Mouse (Mus musculus) limb, embryonic 12.5 days (tissue): Measurements from ENCODE around the gene Ppfia2. TPM values are rescaled to one million over a fixed set of nuclear protein-coding genes. Genes with fewer than 3 reads are reported as not detected.

Experiments
- ATAC-seq: fragments of 200-750 bp; cut with Nextera tagmentation; 2 replicates; pipeline ENCODE4 v1.8.0; 2017; ENCODE audit warnings: low read depth, moderate TSS enrichment; ENCODE audit not compliant: insufficient number of reproducible peaks, insufficient read depth, low FRiP score, low TSS enrichment
- H3K27ac ChIP-seq: fragments of 300-500 bp; sonication (generic); 2 replicates; pipeline ENCODE4 v1.5.1; 2016; ENCODE audit warnings: mild to moderate bottlenecking, moderate library complexity
- H3K27me3 ChIP-seq: fragments of 300-500 bp; sonication (generic); 2 replicates; pipeline ENCODE4 v1.6.1; 2016; ENCODE audit warnings: mild to moderate bottlenecking, moderate library complexity
- H3K36me3 ChIP-seq: fragments of 300-500 bp; sonication (generic); 2 replicates; pipeline ENCODE4 v1.6.1; 2016; ENCODE audit warnings: mild to moderate bottlenecking, moderate library complexity
- H3K4me1 ChIP-seq: fragments of 300-500 bp; sonication (generic); replicated peaks from 2 replicates; pipeline ENCODE4 v1.6.1; 2016
- H3K4me2 ChIP-seq: fragments of 300-500 bp; sonication (generic); 2 replicates; pipeline ENCODE4 v1.6.1; 2016; ENCODE audit warnings: mild to moderate bottlenecking, moderate library complexity
- H3K4me3 ChIP-seq: fragments of 300-500 bp; sonication (generic); replicated peaks from 2 replicates; pipeline ENCODE4 v1.5.1; 2016; ENCODE audit warnings: mild to moderate bottlenecking
- H3K9ac ChIP-seq: fragments of 300-500 bp; sonication (generic); replicated peaks from 2 replicates; pipeline ENCODE4 v1.6.1; 2016; ENCODE audit warnings: mild to moderate bottlenecking, moderate library complexity
- H3K9me3 ChIP-seq: fragments of 300-500 bp; sonication (generic); 2 replicates; pipeline ENCODE4 v1.6.1; 2016; ENCODE audit warnings: mild to moderate bottlenecking, moderate library complexity
- WGBS: fragments of 180-500 bp; shearing (Covaris S2); methylation state at CpG from one replicate; pipeline ENCODE4 v1.1.7; 2016; 5-methylcytosine and 5-hydroxymethylcytosine counted together
- polyA plus RNA-seq: library from polyadenylated mRNA; unstranded; fragments of >200 nt; fragmentation: Nextera tagmentation; extraction: Ambion mirVana; gene quantifications from 2 replicates; pipeline ENCODE4 v1.2.1, GENCODE M21; 2016

The Ppfia2 gene
- polyA plus RNA-seq, 1 experiment from 2014 or later, result 0.24 TPM

DNA sequence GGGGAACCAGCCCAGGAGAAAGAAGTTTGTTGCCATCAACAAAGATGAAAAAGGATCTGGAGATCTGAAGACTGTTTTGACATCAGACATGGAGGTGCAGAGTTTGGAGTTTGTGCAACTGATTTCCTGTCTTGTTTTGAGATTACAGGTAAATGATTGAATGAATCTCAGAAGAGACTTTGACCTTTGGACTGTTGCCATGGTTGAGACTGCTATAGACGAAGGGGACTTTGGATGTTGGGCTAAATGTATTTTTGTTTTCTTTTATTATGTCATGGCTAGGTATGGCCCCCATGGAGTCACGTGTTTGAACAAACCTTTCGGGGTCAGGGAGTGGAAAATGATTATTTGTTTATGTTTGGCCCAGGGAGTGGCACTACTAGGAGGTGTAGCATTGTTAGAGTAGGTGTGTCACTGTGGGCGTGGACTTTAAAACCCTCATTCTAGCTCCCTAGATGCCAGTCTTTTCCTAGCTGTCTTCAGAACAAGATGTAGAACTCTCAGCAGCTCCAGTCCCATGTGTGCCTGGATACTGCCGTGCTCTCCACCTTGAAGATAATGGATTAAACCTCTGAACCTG lies 133.3 kb downstream of the Ppfia2 start:
- H3K4me3 ChIP-seq, result no peak overlapping the region
- no peak overlapping the region for H3K4me2 ChIP-seq
- H3K36me3 ChIP-seq, result no peaks in the 10 kb centered on the region
- no peak for ATAC-seq
- H3K4me1 ChIP-seq, result no peaks in the 10 kb centered on the region
- H3K9me3 ChIP-seq, result no peaks in the 10 kb centered on the region
- no peaks in the 10 kb centered on the region for H3K27me3 ChIP-seq
- no peak overlapping the region for H3K27ac ChIP-seq
- WGBS, result 74% methylated on average over 5 of the region's 5 CpGs
- no peak overlapping the region for H3K9ac ChIP-seq

DNA sequence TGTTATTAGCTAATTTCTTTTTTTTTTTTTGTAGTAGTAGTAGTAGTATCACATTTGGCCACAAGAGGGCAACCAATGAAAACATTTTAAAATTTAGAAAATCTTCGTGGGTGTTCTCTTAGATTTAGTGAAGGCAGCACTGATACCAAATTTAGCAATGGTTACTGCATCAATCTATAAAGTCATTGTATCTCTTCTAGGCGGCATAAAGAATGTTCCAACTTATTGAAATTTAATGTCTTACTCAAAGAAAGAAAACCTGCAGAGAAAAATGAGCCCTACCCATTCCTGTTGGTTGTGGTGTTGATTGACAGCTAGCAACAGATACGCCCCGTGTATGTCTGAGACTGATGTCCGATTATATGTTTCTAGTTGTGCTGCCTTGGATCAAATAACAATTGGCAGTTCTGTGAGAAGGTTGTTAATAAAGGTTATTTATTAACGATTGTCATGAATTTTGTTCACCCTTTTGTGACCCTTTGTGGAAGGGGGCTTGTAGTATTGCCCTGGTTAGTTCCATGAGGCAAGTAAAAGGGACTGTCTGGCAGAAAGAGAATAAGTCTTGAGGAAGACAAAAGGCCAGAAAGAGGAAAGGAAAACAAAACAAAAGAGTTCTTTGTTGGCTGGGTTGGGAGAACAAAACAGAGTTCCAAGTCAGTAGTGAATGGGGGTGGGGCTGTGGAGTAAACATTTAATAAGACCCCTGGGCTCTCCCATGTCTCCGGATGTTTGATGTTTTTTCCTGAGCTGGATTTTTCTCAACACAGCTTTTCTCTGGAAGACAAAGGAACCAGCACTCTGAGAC lies 139.2 kb downstream of the Ppfia2 start:
- no peaks in the 10 kb centered on the region for H3K27me3 ChIP-seq
- H3K36me3 ChIP-seq, result no peaks in the 10 kb centered on the region
- H3K9me3 ChIP-seq, result no peaks in the 10 kb centered on the region
- no peak overlapping the region for H3K4me3 ChIP-seq
- H3K9ac ChIP-seq, result no peak overlapping the region
- H3K4me1 ChIP-seq, result peaks cover 3% of the 10 kb centered on the region; the same call in 1 of the 2 replicates
- 0 out of 2 replicates have a peak overlapping the region, but pooled peaks have one; percentile 29 for H3K27ac ChIP-seq
- peak overlapping the region; percentile 24 for H3K4me2 ChIP-seq
- ATAC-seq, result no peak
- 29% methylated on average over 7 of the region's 7 CpGs for WGBS

DNA sequence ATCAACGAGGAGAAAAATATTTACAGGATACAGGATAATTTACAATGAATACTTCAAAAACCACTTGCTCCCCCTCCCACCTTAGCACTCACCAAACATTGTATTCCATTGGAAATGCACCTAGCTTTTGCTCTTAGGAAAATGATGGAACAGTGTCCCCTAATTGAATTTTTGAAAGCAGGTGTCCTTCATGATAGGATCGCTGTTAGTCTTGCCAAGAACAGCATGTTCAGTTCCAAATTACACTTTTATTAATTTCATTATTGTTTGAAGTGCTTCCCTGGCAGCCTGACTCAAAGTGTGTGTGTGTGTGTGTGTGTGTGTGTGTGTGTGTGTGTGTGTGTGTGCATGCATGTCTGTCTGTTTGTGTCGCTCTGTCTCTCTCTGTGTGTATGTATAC lies 140.1 kb downstream of the Ppfia2 start:
- no peak for ATAC-seq
- no peaks in the 10 kb centered on the region for H3K27me3 ChIP-seq
- 78% methylated on average over 3 of the region's 3 CpGs for WGBS
- no peaks in the 10 kb centered on the region for H3K36me3 ChIP-seq
- no peak overlapping the region for H3K4me2 ChIP-seq
- peaks cover 3% of the 10 kb centered on the region; the same call in 1 of the 2 replicates for H3K4me1 ChIP-seq
- no peaks in the 10 kb centered on the region for H3K9me3 ChIP-seq
- H3K4me3 ChIP-seq, result no peak overlapping the region
- no peak overlapping the region for H3K9ac ChIP-seq
- no peak overlapping the region for H3K27ac ChIP-seq

DNA sequence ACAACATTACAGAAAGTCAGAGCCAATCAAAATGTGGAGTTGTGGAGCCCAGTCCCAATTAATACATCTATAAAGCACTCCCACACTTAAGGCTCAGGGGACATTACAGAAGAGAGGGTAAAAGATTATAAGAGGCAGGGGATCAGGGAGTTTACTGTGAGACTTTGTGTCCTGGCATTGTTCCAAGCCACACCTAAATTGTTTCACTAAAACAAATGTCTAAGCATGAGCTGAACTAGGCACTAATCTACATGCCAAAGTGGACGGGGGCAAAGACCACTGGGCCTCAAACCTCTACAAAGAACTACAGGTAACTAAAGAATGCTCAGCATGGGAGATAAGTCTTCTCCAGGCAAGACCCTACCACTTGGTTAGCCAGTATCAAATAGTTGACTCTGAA lies 148.1 kb downstream of the Ppfia2 start:
- no peaks in the 10 kb centered on the region for H3K27me3 ChIP-seq
- no peaks in the 10 kb centered on the region for H3K4me1 ChIP-seq
- no peak overlapping the region for H3K9ac ChIP-seq
- ATAC-seq, result no peak
- no peak overlapping the region for H3K27ac ChIP-seq
- no peak overlapping the region for H3K4me3 ChIP-seq
- no peaks in the 10 kb centered on the region for H3K36me3 ChIP-seq
- WGBS, result 62% methylated on average over 1 of the region's 1 CpGs
- H3K9me3 ChIP-seq, result no peaks in the 10 kb centered on the region
- no peak overlapping the region for H3K4me2 ChIP-seq

DNA sequence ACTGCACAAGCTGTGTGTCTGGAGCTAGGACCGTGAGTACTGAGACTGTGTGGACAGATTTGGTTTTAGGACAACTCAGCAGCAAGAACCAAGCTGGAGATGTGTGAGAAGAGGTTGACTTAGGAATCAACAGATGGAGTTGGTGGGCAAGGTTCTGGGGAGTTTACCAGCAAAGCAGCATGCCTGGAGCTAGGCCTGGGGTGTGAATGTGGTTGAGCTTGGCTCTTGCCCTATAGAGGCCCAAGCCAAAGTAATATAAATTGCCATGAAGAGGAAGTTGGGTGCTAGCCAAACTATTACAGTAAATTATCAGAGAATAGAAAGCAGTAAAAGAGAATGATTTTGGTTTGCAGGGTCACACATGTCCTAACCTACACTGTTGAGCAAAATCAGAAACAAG lies 150.8 kb downstream of the Ppfia2 start:
- 93% methylated on average over 1 of the region's 1 CpGs for WGBS
- ATAC-seq, result no peak
- Histone ChIP-seq H3K9me3 (no peaks in the 10 kb centered on the region), H3K27me3 (no peaks in the 10 kb centered on the region), H3K4me2 (no peak overlapping the region), H3K9ac (no peak overlapping the region), H3K4me1 (no peaks in the 10 kb centered on the region), H3K36me3 (no peaks in the 10 kb centered on the region), H3K4me3 (no peak overlapping the region), H3K27ac (no peak overlapping the region)

DNA sequence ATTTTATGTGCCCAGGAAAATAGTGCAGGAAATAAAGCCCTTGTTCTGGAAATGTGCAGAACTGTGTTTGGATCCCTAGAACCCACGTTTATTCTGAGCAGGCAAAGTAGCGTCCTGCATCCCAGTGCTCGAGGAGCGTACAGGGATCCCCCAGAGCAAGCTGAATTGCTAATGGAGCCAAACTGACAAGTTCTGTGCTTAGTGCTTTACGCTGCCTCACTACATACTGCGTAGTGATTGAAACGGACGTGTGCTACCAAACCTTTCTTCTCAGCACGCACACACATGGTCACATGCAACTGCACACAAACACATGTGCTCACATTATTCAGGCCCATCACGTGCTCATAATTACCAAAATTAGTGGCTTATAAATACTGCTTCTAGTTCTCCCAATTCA lies 153.2 kb downstream of the Ppfia2 start:
- Histone ChIP-seq H3K4me1 (no peaks in the 10 kb centered on the region), H3K9me3 (no peaks in the 10 kb centered on the region), H3K9ac (no peak overlapping the region), H3K36me3 (no peaks in the 10 kb centered on the region), H3K27ac (no peak overlapping the region), H3K4me3 (no peak overlapping the region), H3K27me3 (no peaks in the 10 kb centered on the region), H3K4me2 (no peak overlapping the region)
- ATAC-seq, result no peak
- 85% methylated on average over 10 of the region's 10 CpGs for WGBS

DNA sequence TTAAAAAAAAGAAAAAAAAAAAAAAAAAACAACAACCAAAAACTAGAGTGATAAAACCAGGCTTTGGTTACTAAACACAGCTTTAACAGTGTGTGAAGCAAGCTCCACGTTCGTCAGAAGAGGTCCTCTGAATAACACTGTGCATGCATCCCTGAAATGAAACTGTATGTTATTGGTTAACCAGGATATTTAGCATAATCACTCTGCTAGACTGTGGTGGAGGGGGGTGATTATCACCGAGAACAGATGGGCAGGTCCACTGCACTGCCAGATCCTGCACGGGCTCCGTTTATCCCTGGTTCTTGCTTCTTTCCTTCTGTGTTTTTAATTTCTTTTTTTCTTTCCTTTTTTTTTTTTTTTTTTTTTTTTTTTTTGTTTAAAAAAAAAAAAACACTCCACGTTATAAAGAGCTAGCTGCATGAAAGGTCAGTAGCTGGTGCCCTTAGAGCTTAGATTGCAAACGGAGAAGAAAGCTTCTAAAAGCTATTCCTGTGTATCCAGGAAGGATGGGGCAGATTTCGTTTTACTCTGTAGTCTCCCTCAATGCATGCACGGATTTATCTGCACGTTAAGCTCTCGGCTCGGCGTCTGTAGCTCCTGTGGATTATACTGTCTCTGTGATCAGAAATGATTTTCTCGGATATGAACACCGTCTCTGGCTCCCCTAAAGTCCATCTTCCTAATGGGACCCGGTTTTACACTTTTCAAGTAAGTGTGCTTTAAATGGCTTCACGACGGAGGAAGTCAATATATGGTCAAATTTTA lies 162.2 kb downstream of the Ppfia2 start:
- Histone ChIP-seq H3K9ac (no peak overlapping the region), H3K36me3 (no peaks in the 10 kb centered on the region), H3K27ac (no peak overlapping the region), H3K9me3 (no peaks in the 10 kb centered on the region), H3K27me3 (no peaks in the 10 kb centered on the region), H3K4me2 (peak overlapping the region; percentile 44), H3K4me1 (no peaks in the 10 kb centered on the region), H3K4me3 (peak overlapping the region; percentile 24)
- 42% methylated on average over 18 of the region's 18 CpGs for WGBS
- no peak; the same call in 1 of the 2 replicates for ATAC-seq

DNA sequence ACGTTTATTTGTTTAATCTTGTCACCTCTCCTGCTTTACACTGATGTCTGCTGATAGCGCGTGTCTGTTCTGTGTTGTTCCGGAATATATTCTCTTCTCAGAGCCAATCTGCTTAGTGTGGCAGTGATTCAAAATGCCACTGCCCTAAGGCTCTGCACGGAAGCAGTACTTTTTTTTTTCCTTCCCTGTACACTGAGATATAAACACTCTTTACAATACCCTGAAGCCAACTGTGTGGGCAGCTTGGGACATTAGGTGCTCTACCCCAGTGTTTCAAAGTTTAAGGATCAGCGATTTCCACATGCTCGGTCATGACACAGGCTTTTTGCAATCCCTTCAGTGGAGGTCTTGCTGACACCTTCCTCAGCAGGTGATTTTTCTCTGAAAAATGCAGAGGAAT lies 163.8 kb downstream of the Ppfia2 start:
- Histone ChIP-seq H3K36me3 (no peaks in the 10 kb centered on the region), H3K4me3 (no peak overlapping the region), H3K27me3 (no peaks in the 10 kb centered on the region), H3K9me3 (no peaks in the 10 kb centered on the region), H3K4me2 (no peak overlapping the region), H3K27ac (no peak overlapping the region), H3K9ac (no peak overlapping the region), H3K4me1 (no peaks in the 10 kb centered on the region)
- WGBS, result 70% methylated on average over 7 of the region's 7 CpGs
- ATAC-seq, result no peak

DNA sequence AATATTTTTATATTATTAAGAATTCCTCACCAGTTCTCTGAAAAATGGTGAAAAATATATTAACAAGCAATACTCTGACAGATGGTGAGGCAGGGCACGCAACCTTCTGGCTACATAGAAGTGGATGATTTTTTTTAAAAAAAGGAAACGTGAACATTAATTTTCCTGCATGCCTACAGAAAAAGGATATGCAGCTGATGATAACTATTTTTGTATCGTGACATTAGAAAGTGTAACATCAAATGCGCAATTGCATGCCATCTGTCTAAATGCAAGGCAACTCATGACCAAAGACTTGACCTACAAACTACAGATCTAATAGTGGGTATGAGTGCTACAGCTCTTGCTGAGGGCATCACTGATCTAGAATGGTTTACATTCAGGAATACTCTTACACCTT lies 182.1 kb downstream of the Ppfia2 start:
- 94% methylated on average over 4 of the region's 4 CpGs for WGBS
- Histone ChIP-seq H3K9me3 (no peaks in the 10 kb centered on the region), H3K27ac (no peak overlapping the region)

DNA sequence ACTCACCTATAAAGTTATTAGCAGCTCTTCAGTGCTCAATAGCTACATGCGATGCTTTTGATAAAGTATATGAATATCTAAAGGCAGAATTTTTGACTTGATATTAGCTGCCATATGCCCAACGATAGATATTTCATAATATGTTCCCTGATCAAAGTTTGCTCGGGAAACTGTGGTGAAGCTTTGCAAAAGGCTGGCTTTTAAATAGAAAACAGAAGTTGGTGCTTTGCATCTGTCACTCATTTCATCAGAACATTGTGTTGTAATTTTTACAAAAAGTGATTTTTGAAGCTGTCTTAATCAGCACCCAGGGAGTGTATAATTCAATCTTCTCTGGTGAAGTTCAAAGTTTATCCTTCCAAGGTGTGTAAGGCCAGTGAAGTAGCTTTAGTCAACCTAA lies 195.1 kb downstream of the Ppfia2 start:
- no peaks in the 10 kb centered on the region for H3K27me3 ChIP-seq
- H3K4me2 ChIP-seq, result no peak overlapping the region
- H3K36me3 ChIP-seq, result no peaks in the 10 kb centered on the region
- no peaks in the 10 kb centered on the region for H3K9me3 ChIP-seq
- ATAC-seq, result no peak
- 83% methylated on average over 3 of the region's 3 CpGs for WGBS
- no peak overlapping the region for H3K4me3 ChIP-seq
- no peak overlapping the region for H3K27ac ChIP-seq
- no peaks in the 10 kb centered on the region for H3K4me1 ChIP-seq
- no peak overlapping the region for H3K9ac ChIP-seq

More for the DNA sequence above, 182.1 kb downstream of the Ppfia2 start:
- Histone ChIP-seq H3K9ac (no peak overlapping the region), H3K4me3 (no peak overlapping the region), H3K36me3 (no peaks in the 10 kb centered on the region), H3K27me3 (no peaks in the 10 kb centered on the region), H3K4me1 (no peaks in the 10 kb centered on the region), H3K4me2 (no peak overlapping the region)
- ATAC-seq, result no peak

DNA sequence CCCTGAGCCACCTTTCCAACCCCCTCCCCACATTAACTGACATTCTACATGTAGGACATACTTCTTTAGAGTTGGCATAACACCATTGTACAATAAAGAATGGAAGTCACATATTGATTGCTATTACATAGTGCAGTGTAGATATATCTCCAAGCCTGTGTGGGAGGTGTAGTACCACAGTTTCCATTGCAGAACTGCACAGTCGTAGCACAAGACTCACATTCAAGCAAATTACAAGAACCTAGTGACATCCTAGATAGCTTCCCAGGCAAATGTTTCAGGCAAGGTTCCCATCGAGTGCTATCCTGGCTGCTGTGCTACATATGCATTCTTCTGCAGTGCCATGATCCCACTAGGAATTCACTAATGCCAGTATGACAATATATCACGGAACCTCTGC lies 200.0 kb downstream of the Ppfia2 start:
- Histone ChIP-seq H3K4me2 (no peak overlapping the region), H3K4me3 (no peak overlapping the region), H3K27ac (no peak overlapping the region), H3K9me3 (no peaks in the 10 kb centered on the region), H3K4me1 (no peaks in the 10 kb centered on the region), H3K36me3 (no peaks in the 10 kb centered on the region), H3K9ac (no peak overlapping the region), H3K27me3 (no peaks in the 10 kb centered on the region)
- WGBS, result 75% methylated on average over 3 of the region's 3 CpGs
- no peak for ATAC-seq
